Mouse (Mus musculus) MEL (cell line): ENCODE data around the gene Rnf114. TPM values are rescaled to one million over a fixed set of nuclear protein-coding genes. Genes with fewer than 3 reads are reported as not detected.
A peak's percentile ranks its signal among the peaks of the same experiment; 100 is the strongest.

ENCODE experiments used
- DNase-seq: peaks from one replicate; pipeline ENCODE4 v3.0.0; 2011; ENCODE audit warnings: low read depth, low spot score
- H3K27ac ChIP-seq: 2 replicates; pipeline ENCODE4 v1.5.1; 2012; ENCODE audit warnings: low read depth, mild to moderate bottlenecking, control low read depth, low read length, moderate library complexity; ENCODE audit not compliant: control insufficient read depth
- H3K27me3 ChIP-seq, 2 experiments: fragments of 150-350 bp in 1 of 2; sonication (generic) in 1 of 2; 2 replicates each; pipeline ENCODE4 v1.6.1; 2012; ENCODE audit warnings: low read length in 2 of 2, mild to moderate bottlenecking in 2 of 2, improper control_type of control experiment in 1 of 2, moderate library complexity in 1 of 2; ENCODE audit not compliant: insufficient read depth in 2 of 2, control insufficient read depth in 1 of 2
- H3K36me3 ChIP-seq, 2 experiments: 2 replicates each; pipeline ENCODE4 v1.6.1; 2012 to 2014; ENCODE audit warnings: low read length in 2 of 2, improper control_type of control experiment in 1 of 2, inconsistent platforms in 1 of 2, mild to moderate bottlenecking in 1 of 2; ENCODE audit not compliant: insufficient read depth in 2 of 2, control insufficient read depth in 1 of 2
- H3K4me1 ChIP-seq, 2 experiments: fragments of 150-350 bp in 1 of 2; sonication (generic) in 1 of 2; 2 replicates each; pipeline ENCODE4 v1.6.1; 2012; ENCODE audit warnings: low read length in 2 of 2, improper control_type of control experiment in 1 of 2, mild to moderate bottlenecking in 1 of 2; ENCODE audit not compliant: insufficient read depth in 2 of 2, control insufficient read depth in 1 of 2
- H3K4me3 ChIP-seq, 2 experiments: fragments of 150-350 bp in 1 of 2; sonication (generic) in 1 of 2; 2 replicates each; pipeline ENCODE4 v1.5.1; 2012; ENCODE audit warnings: low read depth in 2 of 2, low read length in 2 of 2, mild to moderate bottlenecking in 2 of 2, moderate library complexity in 2 of 2, control low read depth in 1 of 2, improper control_type of control experiment in 1 of 2; ENCODE audit not compliant: control insufficient read depth in 1 of 2, insufficient read depth in 1 of 2
- H3K79me2 ChIP-seq: 2 replicates; pipeline ENCODE4 v1.6.1; 2012; ENCODE audit warnings: mild to moderate bottlenecking, low read length, moderate library complexity; ENCODE audit not compliant: control insufficient read depth, poor library complexity, insufficient read depth
- H3K9ac ChIP-seq: 2 replicates; pipeline ENCODE4 v1.6.1; 2012; ENCODE audit warnings: low read depth, mild to moderate bottlenecking, control low read depth, low read length, moderate library complexity; ENCODE audit not compliant: control insufficient read depth, poor library complexity, severe bottlenecking
- H3K9me3 ChIP-seq: fragments of 150-350 bp; sonication (generic); replicated peaks from 2 replicates; pipeline ENCODE4 v1.6.1; 2012; ENCODE audit warnings: mild to moderate bottlenecking, low read length, improper control_type of control experiment, moderate library complexity; ENCODE audit not compliant: insufficient read depth
- BHLHE40 ChIP-seq: IDR thresholded peaks from 2 replicates; pipeline ENCODE4 v1.6.1; 2012; ENCODE audit warnings: low read depth, mild to moderate bottlenecking, inconsistent platforms, low read length, improper control_type of control experiment, borderline replicate concordance
- CHD1 ChIP-seq: IDR thresholded peaks from 2 replicates; pipeline ENCODE4 v1.6.1; 2012; ENCODE audit warnings: low read depth, mild to moderate bottlenecking, inconsistent platforms, low read length, improper control_type of control experiment
- CHD2 ChIP-seq: IDR thresholded peaks from 2 replicates; pipeline ENCODE4 v1.6.1; 2011; ENCODE audit warnings: low read length, improper control_type of control experiment
- CTCF ChIP-seq, 3 experiments: IDR thresholded peaks in 2 of 3; conservative IDR thresholded peaks in 1 of 3; 2 replicates each; pipeline ENCODE4 v1.5.1; 2011 to 2012; ENCODE audit warnings: low read length in 3 of 3, low read depth in 2 of 3, mild to moderate bottlenecking in 2 of 3, improper control_type of control experiment in 1 of 3, inconsistent platforms in 1 of 3, mixed read lengths in 1 of 3, moderate library complexity in 1 of 3; ENCODE audit not compliant: control insufficient read depth in 1 of 3, insufficient read depth in 1 of 3, poor library complexity in 1 of 3, severe bottlenecking in 1 of 3
- ELF1 ChIP-seq: IDR thresholded peaks from 2 replicates; pipeline ENCODE4 v1.6.1; 2014; ENCODE audit warnings: low read depth, mild to moderate bottlenecking, inconsistent platforms, low read length, improper control_type of control experiment, moderate library complexity
- EP300 ChIP-seq, 2 experiments: IDR thresholded peaks; 2 replicates each; pipeline ENCODE4 v1.6.1; 2011; ENCODE audit warnings: improper control_type of control experiment in 2 of 2, low read length in 2 of 2, low read depth in 1 of 2, mild to moderate bottlenecking in 1 of 2
- ETS1 ChIP-seq: IDR thresholded peaks from 2 replicates; pipeline ENCODE4 v1.6.1; 2012; ENCODE audit warnings: low read depth, mild to moderate bottlenecking, inconsistent platforms, low read length, improper control_type of control experiment, moderate library complexity
- GABPA ChIP-seq: IDR thresholded peaks from 2 replicates; pipeline ENCODE4 v1.6.1; 2012; ENCODE audit warnings: low read depth, mild to moderate bottlenecking, inconsistent platforms, low read length, improper control_type of control experiment, moderate library complexity
- GATA1 ChIP-seq: IDR thresholded peaks from 2 replicates; pipeline ENCODE4 v1.6.1; 2011; ENCODE audit warnings: low read depth, low read length, improper control_type of control experiment
- JUND ChIP-seq: IDR thresholded peaks from 2 replicates; pipeline ENCODE4 v1.6.1; 2011; ENCODE audit warnings: low read depth, mild to moderate bottlenecking, improper control_type of control experiment, low read length
- KAT2A ChIP-seq: conservative IDR thresholded peaks from 2 replicates; pipeline ENCODE4 v1.6.1; 2012; ENCODE audit warnings: low read depth, low read length, improper control_type of control experiment, inconsistent platforms
- MAFK ChIP-seq: IDR thresholded peaks from 2 replicates; pipeline ENCODE4 v1.6.1; 2011; ENCODE audit warnings: low read depth, mild to moderate bottlenecking, low read length, improper control_type of control experiment, borderline replicate concordance
- MEF2A ChIP-seq: IDR thresholded peaks from 2 replicates; pipeline ENCODE4 v1.6.1; 2014; ENCODE audit warnings: low read depth, mild to moderate bottlenecking, inconsistent platforms, low read length, improper control_type of control experiment; ENCODE audit not compliant: poor library complexity, insufficient replicate concordance, severe bottlenecking; ENCODE audit errors: extremely low read depth
- MXI1 ChIP-seq: IDR thresholded peaks from 2 replicates; pipeline ENCODE4 v1.6.1; 2011; ENCODE audit warnings: mild to moderate bottlenecking, low read depth, low read length, improper control_type of control experiment
- MYC ChIP-seq: IDR thresholded peaks from 2 replicates; pipeline ENCODE4 v1.6.1; 2011; ENCODE audit warnings: low read depth, mild to moderate bottlenecking, low read length, improper control_type of control experiment, moderate library complexity
- POLR2A ChIP-seq, 2 experiments: IDR thresholded peaks; 2 replicates each; pipeline ENCODE4 v1.6.1; 2011 to 2012; ENCODE audit warnings: low read length in 2 of 2, mild to moderate bottlenecking in 2 of 2, control low read depth in 1 of 2, improper control_type of control experiment in 1 of 2, low read depth in 1 of 2, moderate library complexity in 1 of 2; ENCODE audit not compliant: control insufficient read depth in 1 of 2, insufficient read depth in 1 of 2, poor library complexity in 1 of 2
- POLR2AphosphoS2 ChIP-seq: IDR thresholded peaks from 2 replicates; pipeline ENCODE4 v1.6.1; 2011; ENCODE audit warnings: low read length, improper control_type of control experiment
- POLR2AphosphoS5 ChIP-seq: IDR thresholded peaks from 2 replicates; pipeline ENCODE4 v1.6.1; 2012; ENCODE audit warnings: low read depth, borderline replicate concordance, mild to moderate bottlenecking, inconsistent platforms, low read length, moderate library complexity, mixed read lengths
- RAD21 ChIP-seq: IDR thresholded peaks from 2 replicates; pipeline ENCODE4 v1.6.1; 2011; ENCODE audit warnings: mild to moderate bottlenecking, low read depth, low read length, improper control_type of control experiment
- RCOR1 ChIP-seq: IDR thresholded peaks from 2 replicates; pipeline ENCODE4 v1.6.1; 2012; ENCODE audit warnings: low read depth, mild to moderate bottlenecking, inconsistent platforms, low read length, improper control_type of control experiment
- SIN3A ChIP-seq: IDR thresholded peaks from 2 replicates; pipeline ENCODE4 v1.6.1; 2012; ENCODE audit warnings: low read length, improper control_type of control experiment, inconsistent platforms
- TAL1 ChIP-seq: IDR thresholded peaks from 2 replicates; pipeline ENCODE4 v1.6.1; 2012; ENCODE audit warnings: mild to moderate bottlenecking, inconsistent platforms, low read length, moderate library complexity, mixed read lengths
- TBP ChIP-seq: IDR thresholded peaks from 2 replicates; pipeline ENCODE4 v1.8.0; 2011; ENCODE audit warnings: low read depth, low read length, improper control_type of control experiment
- TCF12 ChIP-seq: IDR thresholded peaks from 2 replicates; pipeline ENCODE4 v1.6.1; 2014; ENCODE audit warnings: low read depth, mild to moderate bottlenecking, inconsistent platforms, low read length, improper control_type of control experiment, moderate library complexity
- UBTF ChIP-seq: IDR thresholded peaks from 2 replicates; pipeline ENCODE4 v1.6.1; 2012; ENCODE audit warnings: low read depth, mild to moderate bottlenecking, inconsistent platforms, low read length, improper control_type of control experiment, moderate library complexity, borderline replicate concordance; ENCODE audit not compliant: insufficient read depth
- USF1 ChIP-seq: IDR thresholded peaks from 2 replicates; pipeline ENCODE4 v1.6.1; 2014; ENCODE audit warnings: low read depth, mild to moderate bottlenecking, inconsistent platforms, low read length, improper control_type of control experiment, moderate library complexity
- ZC3H11A ChIP-seq: IDR thresholded peaks from 2 replicates; pipeline ENCODE4 v1.6.1; 2012; ENCODE audit warnings: low read depth, mild to moderate bottlenecking, inconsistent platforms, low read length, improper control_type of control experiment
- ZKSCAN1 ChIP-seq: IDR thresholded peaks from 2 replicates; pipeline ENCODE4 v1.6.1; 2012; ENCODE audit warnings: low read depth, mild to moderate bottlenecking, inconsistent platforms, low read length, improper control_type of control experiment, moderate library complexity
- ZMIZ1 ChIP-seq: IDR thresholded peaks from 2 replicates; pipeline ENCODE4 v1.6.1; 2012; ENCODE audit warnings: low read depth, mild to moderate bottlenecking, inconsistent platforms, low read length, improper control_type of control experiment, moderate library complexity
- polyA plus RNA-seq, 2 experiments: library from polyadenylated mRNA; stranded (reverse) in 1 of 2; unstranded in 1 of 2; fragments of >175 nt in 1 of 2; fragments of >200 nt in 1 of 2; gene quantifications; 2 replicates each; pipeline versions ENCODE4 v1.2.1 to v1.2.4; 2012; ENCODE audit warnings: low replicate concordance in 2 of 2, low read depth in 1 of 2; ENCODE audit not compliant: insufficient read length in 2 of 2, insufficient read depth in 1 of 2, missing spikeins in 1 of 2
- total RNA-seq: library from RNA; depleted of rRNA; stranded (reverse); fragments of 300-350 nt; gene quantifications from 2 replicates; pipeline ENCODE4 v1.2.3, GENCODE M21; 2012

Rnf114 gene
- total and polyA plus RNA-seq, 3 experiments, result 44.0 to 49.2 TPM; not detected in 1

DNA sequence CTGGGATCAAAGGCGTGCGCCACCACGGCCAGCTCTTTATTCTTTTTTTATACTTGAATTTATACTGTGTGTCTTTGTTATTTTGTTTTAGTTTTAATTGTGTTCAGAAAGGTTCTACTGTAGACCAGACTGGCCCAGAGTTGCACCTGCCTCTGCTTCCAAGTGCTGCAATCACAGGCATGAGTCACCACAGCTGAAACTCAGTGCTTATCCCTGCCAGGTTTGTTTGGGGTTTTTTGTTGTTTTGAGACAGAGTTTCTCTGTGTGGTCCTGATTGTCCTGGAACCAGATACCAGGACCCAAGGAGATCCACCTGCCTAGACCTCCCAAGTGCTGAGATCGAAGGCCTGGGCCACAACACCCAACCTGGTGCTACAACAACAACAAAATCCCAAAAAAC lies 16.1 kb downstream of the Rnf114 start:
- H3K4me3 ChIP-seq, result no peak overlapping the region
- H3K9me3 ChIP-seq, result no peaks in the 10 kb centered on the region
- peaks cover 21 to 25% of the 10 kb centered on the region in 2 experiments for H3K36me3 ChIP-seq
- H3K27ac ChIP-seq, result no peak overlapping the region
- no peak overlapping the region for H3K9ac ChIP-seq
- TF ChIP-seq GABPA (no peak), MAFK (no peak), TBP (no peak), ETS1 (no peak), CHD1 (no peak), ZKSCAN1 (no peak), EP300 (IDR thresholded peaks at IDR 0.05; ENCODE audit: low read depth in 1 of 2, low read length in 2 of 2) (no peak), ELF1 (no peak), RAD21 (no peak), POLR2AphosphoS5 (no peak), TCF12 (no peak), KAT2A (no peak), CTCF (IDR thresholded peaks at IDR 0.05 in 2 of 3, conservative IDR thresholded peaks at IDR 0.05 in 1 of 3; ENCODE audit: control insufficient read depth in 1 of 3, insufficient read depth in 1 of 3, low read depth in 2 of 3, low read length in 3 of 3, poor library complexity in 1 of 3, severe bottlenecking in 1 of 3) (no peak), UBTF (no peak)
- peaks cover 17% of the 10 kb centered on the region for H3K79me2 ChIP-seq
- peaks cover 15 to 28% of the 10 kb centered on the region in 2 experiments for H3K4me1 ChIP-seq
- DNase-seq, result no peak
- H3K27me3 ChIP-seq, result no peaks in the 10 kb centered on the region

DNA sequence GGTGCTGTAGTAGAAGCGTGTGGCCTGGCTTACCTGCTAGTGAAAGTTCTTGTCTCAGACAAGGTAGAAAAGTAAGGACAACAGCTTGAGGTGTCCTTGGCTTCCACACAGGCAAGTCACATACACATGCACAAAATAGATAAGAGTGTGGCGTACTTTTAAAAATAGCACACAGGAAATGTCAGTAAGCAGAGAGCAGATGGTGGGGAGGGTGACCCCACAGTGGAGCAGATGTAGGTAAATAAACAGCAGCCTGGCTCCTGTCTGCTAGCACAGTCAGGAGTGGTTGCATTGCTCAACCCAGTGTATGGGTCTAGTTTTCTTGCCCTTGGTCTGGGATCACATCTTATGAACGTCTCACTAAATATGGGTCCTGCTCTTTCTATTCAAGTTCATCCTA lies 18.0 kb downstream of the Rnf114 start:
- Histone ChIP-seq H3K27ac (peak overlapping the region; percentile 22; the same call in 1 of the 2 replicates), H3K4me1 (peaks cover 8 to 12% of the 10 kb centered on the region in 2 experiments), H3K9me3 (no peaks in the 10 kb centered on the region), H3K4me3 (no peak overlapping the region), H3K79me2 (peaks cover 8% of the 10 kb centered on the region), H3K36me3 (peaks cover 13 to 29% of the 10 kb centered on the region in 2 experiments), H3K9ac (no peak overlapping the region), H3K27me3 (no peaks in the 10 kb centered on the region)
- peak; percentile 61 for DNase-seq
- TF ChIP-seq ZMIZ1, result no peak
- TF ChIP-seq USF1, result no peak
- no peak for TF ChIP-seq MYC
- peak; percentile 55; the same call in 1 of the 2 replicates for TF ChIP-seq MXI1
- no peak; the same call in 1 of the 2 replicates for TF ChIP-seq BHLHE40
- no peak for TF ChIP-seq POLR2AphosphoS2
- no peak for TF ChIP-seq GABPA
- peak; percentile 65 for TF ChIP-seq GATA1
- TF ChIP-seq POLR2A (IDR thresholded peaks at IDR 0.05; ENCODE audit: control insufficient read depth in 1 of 2, insufficient read depth in 1 of 2, low read depth in 1 of 2, low read length in 2 of 2, poor library complexity in 1 of 2), result no peak
- peak; percentile 81 for TF ChIP-seq TCF12
- TF ChIP-seq TAL1, result peak; percentile 93
- peak; percentile 84 for TF ChIP-seq ETS1
- TF ChIP-seq ZC3H11A, result no peak
- no peak for TF ChIP-seq KAT2A
- peak; percentile 55 to 58 for TF ChIP-seq EP300 (IDR thresholded peaks at IDR 0.05; ENCODE audit: low read depth in 1 of 2, low read length in 2 of 2)
- TF ChIP-seq SIN3A, result peak; percentile 61
- no peak for TF ChIP-seq RCOR1
- TF ChIP-seq MEF2A, result peak; percentile 93
- TF ChIP-seq JUND, result no peak
- TF ChIP-seq CHD2, result no peak
- TF ChIP-seq UBTF, result no peak
